Mouse (Mus musculus) hindbrain, embryonic 13.5 days (tissue): ENCODE results near the gene Fbxl21. TPM values are rescaled to one million over a fixed set of nuclear protein-coding genes. Genes with fewer than 3 reads are reported as not detected.

Experiments used
- ATAC-seq: fragments of 200-750 bp; cut with Nextera tagmentation; 2 replicates; pipeline ENCODE4 v1.8.0; 2017; ENCODE audit warnings: moderate TSS enrichment; ENCODE audit not compliant: low FRiP score
- H3K27ac ChIP-seq: fragments of 300-500 bp; sonication (generic); 2 replicates; pipeline ENCODE4 v1.5.1; 2015; ENCODE audit warnings: inconsistent platforms, mild to moderate bottlenecking, moderate library complexity
- H3K27me3 ChIP-seq: fragments of 300-500 bp; sonication (generic); 2 replicates; pipeline ENCODE4 v1.6.1; 2015; ENCODE audit warnings: mild to moderate bottlenecking, inconsistent platforms
- H3K36me3 ChIP-seq: fragments of 300-500 bp; sonication (generic); 2 replicates; pipeline ENCODE4 v1.6.1; 2015; ENCODE audit warnings: mild to moderate bottlenecking, inconsistent platforms
- H3K4me1 ChIP-seq: fragments of 300-500 bp; sonication (generic); replicated peaks from 2 replicates; pipeline ENCODE4 v1.6.1; 2015; ENCODE audit warnings: inconsistent platforms
- H3K4me2 ChIP-seq: fragments of 300-500 bp; sonication (generic); 2 replicates; pipeline ENCODE4 v1.6.1; 2015; ENCODE audit warnings: inconsistent platforms, mild to moderate bottlenecking, moderate library complexity
- H3K4me3 ChIP-seq: fragments of 300-500 bp; sonication (generic); 2 replicates; pipeline ENCODE4 v1.5.1; 2015; ENCODE audit warnings: mild to moderate bottlenecking, inconsistent platforms
- H3K9ac ChIP-seq: fragments of 300-500 bp; sonication (generic); 2 replicates; pipeline ENCODE4 v1.6.1; 2015; ENCODE audit warnings: mild to moderate bottlenecking, inconsistent platforms
- H3K9me3 ChIP-seq: fragments of 300-500 bp; sonication (generic); 2 replicates; pipeline ENCODE4 v1.6.1; 2016; ENCODE audit warnings: inconsistent platforms
- whole genome bisulfite sequencing: fragments of 180-500 bp; shearing (Covaris S2); methylation state at CpG from one replicate; pipeline ENCODE4 v1.1.7; 2015; 5-methylcytosine and 5-hydroxymethylcytosine counted together
- polyA plus RNA-seq: library from polyadenylated mRNA; unstranded; fragments of >200 nt; fragmentation: Nextera tagmentation; extraction: Ambion mirVana; gene quantifications from 2 replicates; pipeline ENCODE4 v1.2.1, GENCODE M21; 2015

Fbxl21 gene
- 2.8 and 3.5 TPM in 2 replicates for polyA plus RNA-seq

GRCm38 (mm10) chr13:56522081-56522820, at the start of gene Fbxl21:
TSS of gene Fbxl21 (plus strand) at chr13:56522472.
- H3K4me1 ChIP-seq, result peaks cover 3% of the 10 kb centered on the region; the same call in 1 of the 2 replicates
- peak; percentile 99 for ATAC-seq
- H3K4me3 ChIP-seq, result peak within 1 kb of the TSS; percentile 61
- peak within 1 kb of the TSS; percentile 73 for H3K9ac ChIP-seq
- under 1% methylated on average over 55 of the region's 56 CpGs for WGBS
- H3K36me3 ChIP-seq, result no peaks in the 10 kb centered on the region
- no peaks in the 10 kb centered on the region for H3K27me3 ChIP-seq
- peak within 1 kb of the TSS; percentile 76 for H3K4me2 ChIP-seq
- no peaks in the 10 kb centered on the region for H3K9me3 ChIP-seq
- 0 out of 2 replicates have a peak within 1 kb of the TSS, but pooled peaks have one; percentile 44 for H3K27ac ChIP-seq

- WGBS, result 95% methylated on average over 9 of the region's 9 CpGs
Observed at GRCm38 (mm10) chr13:56472661-56473060, 49.6 kb upstream of the Fbxl21 start.

GRCm38 (mm10) chr13:56475363-56475762, 46.9 kb upstream of the Fbxl21 start:
- Histone ChIP-seq H3K9ac (no peak overlapping the region), H3K9me3 (no peaks in the 10 kb centered on the region), H3K4me2 (no peak overlapping the region), H3K27me3 (0 out of 2 replicates have a peak, but pooled peaks cover 3% of the 10 kb centered on the region), H3K4me3 (no peak overlapping the region), H3K27ac (no peak overlapping the region), H3K4me1 (peaks cover 11% of the 10 kb centered on the region; the same call in 1 of the 2 replicates), H3K36me3 (no peaks in the 10 kb centered on the region)
- ATAC-seq, result peak; percentile 69
- WGBS, result 29% methylated on average over 4 of the region's 4 CpGs

More at GRCm38 (mm10) chr13:56472661-56473060, 49.6 kb upstream of the Fbxl21 start:
- Histone ChIP-seq H3K36me3 (no peaks in the 10 kb centered on the region), H3K9me3 (no peaks in the 10 kb centered on the region), H3K4me3 (no peak overlapping the region), H3K27me3 (0 out of 2 replicates have a peak, but pooled peaks cover 3% of the 10 kb centered on the region), H3K4me1 (peaks cover 11% of the 10 kb centered on the region; the same call in 1 of the 2 replicates), H3K4me2 (no peak overlapping the region), H3K9ac (no peak overlapping the region), H3K27ac (no peak overlapping the region)
- no peak for ATAC-seq

- WGBS, result 77% methylated on average over 5 of the region's 5 CpGs
Observed at GRCm38 (mm10) chr13:56476790-56477189, 45.5 kb upstream of the Fbxl21 start.

GRCm38 (mm10) chr13:56477271-56477670, 45.0 kb upstream of the Fbxl21 start:
- H3K9ac ChIP-seq, result no peak overlapping the region
- H3K27me3 ChIP-seq, result 0 out of 2 replicates have a peak, but pooled peaks cover 3% of the 10 kb centered on the region
- no peak overlapping the region for H3K27ac ChIP-seq
- H3K9me3 ChIP-seq, result no peaks in the 10 kb centered on the region
- H3K4me2 ChIP-seq, result no peak overlapping the region
- H3K4me3 ChIP-seq, result no peak overlapping the region
- no peak for ATAC-seq
- H3K36me3 ChIP-seq, result no peaks in the 10 kb centered on the region
- H3K4me1 ChIP-seq, result 0 out of 2 replicates have a peak, but pooled peaks cover 7% of the 10 kb centered on the region
- WGBS, result 56% methylated on average over 6 of the region's 6 CpGs

More at GRCm38 (mm10) chr13:56476790-56477189, 45.5 kb upstream of the Fbxl21 start:
- no peak for ATAC-seq
- Histone ChIP-seq H3K27ac (no peak overlapping the region), H3K4me1 (0 out of 2 replicates have a peak, but pooled peaks cover 7% of the 10 kb centered on the region), H3K9me3 (no peaks in the 10 kb centered on the region), H3K9ac (no peak overlapping the region), H3K4me2 (no peak overlapping the region), H3K4me3 (no peak overlapping the region), H3K27me3 (0 out of 2 replicates have a peak, but pooled peaks cover 3% of the 10 kb centered on the region), H3K36me3 (no peaks in the 10 kb centered on the region)

- Histone ChIP-seq H3K36me3 (no peaks in the 10 kb centered on the region), H3K4me3 (no peak overlapping the region), H3K4me2 (no peak overlapping the region), H3K27ac (no peak overlapping the region), H3K27me3 (0 out of 2 replicates have a peak, but pooled peaks cover 3% of the 10 kb centered on the region), H3K4me1 (0 out of 2 replicates have a peak, but pooled peaks cover 7% of the 10 kb centered on the region), H3K9me3 (no peaks in the 10 kb centered on the region), H3K9ac (no peak overlapping the region)
- no peak for ATAC-seq
- 78% methylated on average over 6 of the region's 6 CpGs for WGBS
Observed at GRCm38 (mm10) chr13:56478027-56478426, 44.2 kb upstream of the Fbxl21 start.

GRCm38 (mm10) chr13:56482146-56482545, 40.1 kb upstream of the Fbxl21 start, which contains the start of gene Il9:
TSS of gene Il9 (minus strand) at chr13:56482246.
- Histone ChIP-seq H3K9ac (no peak within 1 kb of the TSS), H3K4me1 (0 out of 2 replicates have a peak, but pooled peaks cover 2% of the 10 kb centered on the region), H3K9me3 (no peaks in the 10 kb centered on the region), H3K4me2 (no peak within 1 kb of the TSS), H3K27ac (no peak within 1 kb of the TSS), H3K27me3 (no peaks in the 10 kb centered on the region), H3K36me3 (no peaks in the 10 kb centered on the region), H3K4me3 (no peak within 1 kb of the TSS)
- WGBS, result 88% methylated on average over 3 of the region's 3 CpGs
- ATAC-seq, result no peak

GRCm38 (mm10) chr13:56488012-56488411, 34.3 kb upstream of the Fbxl21 start:
- H3K9ac ChIP-seq, result no peak overlapping the region
- no peak overlapping the region for H3K4me2 ChIP-seq
- H3K27me3 ChIP-seq, result no peaks in the 10 kb centered on the region
- H3K9me3 ChIP-seq, result no peaks in the 10 kb centered on the region
- H3K36me3 ChIP-seq, result no peaks in the 10 kb centered on the region
- no peak overlapping the region for H3K27ac ChIP-seq
- no peak for ATAC-seq
- 80% methylated on average over 5 of the region's 5 CpGs for WGBS
- no peak overlapping the region for H3K4me3 ChIP-seq
- H3K4me1 ChIP-seq, result no peaks in the 10 kb centered on the region

- Histone ChIP-seq H3K9ac (no peak overlapping the region), H3K4me3 (no peak overlapping the region), H3K4me1 (no peaks in the 10 kb centered on the region), H3K27me3 (no peaks in the 10 kb centered on the region), H3K36me3 (no peaks in the 10 kb centered on the region), H3K27ac (no peak overlapping the region), H3K9me3 (no peaks in the 10 kb centered on the region), H3K4me2 (no peak overlapping the region)
- WGBS, result 37% methylated on average over 3 of the region's 3 CpGs
- no peak for ATAC-seq
Observed at GRCm38 (mm10) chr13:56494440-56494839, 27.8 kb upstream of the Fbxl21 start.

- H3K9ac ChIP-seq, result no peak overlapping the region
- H3K36me3 ChIP-seq, result no peaks in the 10 kb centered on the region
- no peak overlapping the region for H3K4me2 ChIP-seq
- H3K4me1 ChIP-seq, result no peaks in the 10 kb centered on the region
- no peak overlapping the region for H3K4me3 ChIP-seq
- H3K27me3 ChIP-seq, result no peaks in the 10 kb centered on the region
- no peak for ATAC-seq
- no peak overlapping the region for H3K27ac ChIP-seq
- H3K9me3 ChIP-seq, result no peaks in the 10 kb centered on the region
- WGBS, result 85% methylated on average over 3 of the region's 3 CpGs
Observed at GRCm38 (mm10) chr13:56500132-56500531, 22.1 kb upstream of the Fbxl21 start.

- no peaks in the 10 kb centered on the region for H3K4me1 ChIP-seq
- no peak overlapping the region for H3K4me3 ChIP-seq
- H3K36me3 ChIP-seq, result no peaks in the 10 kb centered on the region
- no peak for ATAC-seq
- 88% methylated on average over 8 of the region's 8 CpGs for WGBS
- no peak overlapping the region for H3K27ac ChIP-seq
- no peak overlapping the region for H3K9ac ChIP-seq
- H3K27me3 ChIP-seq, result no peaks in the 10 kb centered on the region
- no peak overlapping the region for H3K4me2 ChIP-seq
- H3K9me3 ChIP-seq, result no peaks in the 10 kb centered on the region
Observed at GRCm38 (mm10) chr13:56500636-56501035, 21.6 kb upstream of the Fbxl21 start.

- 77% methylated on average over 6 of the region's 6 CpGs for WGBS
- no peak overlapping the region for H3K4me2 ChIP-seq
- H3K9me3 ChIP-seq, result no peaks in the 10 kb centered on the region
- no peaks in the 10 kb centered on the region for H3K4me1 ChIP-seq
- no peaks in the 10 kb centered on the region for H3K36me3 ChIP-seq
- no peak for ATAC-seq
- H3K27me3 ChIP-seq, result no peaks in the 10 kb centered on the region
- no peak overlapping the region for H3K27ac ChIP-seq
- no peak overlapping the region for H3K4me3 ChIP-seq
- no peak overlapping the region for H3K9ac ChIP-seq
Observed at GRCm38 (mm10) chr13:56501866-56502420, 20.3 kb upstream of the Fbxl21 start.
